Mouse (Mus musculus) inflammation-experienced regulatory T-cells, adult 6 months (primary cell): ENCODE results near the gene Tmem38a. TPM values are rescaled to one million over a fixed set of nuclear protein-coding genes. Genes with fewer than 3 reads are reported as not detected.
A peak's percentile ranks its signal among the peaks of the same experiment; 100 is the strongest.

Experiments
- ATAC-seq: one replicate; pipeline ENCODE4 v1.8.0; 2017
- polyA plus RNA-seq, 3 experiments: library from polyadenylated mRNA; unstranded; fragments of 100-300 nt; shearing (Covaris generic); gene quantifications; one replicate each; pipeline ENCODE4 v1.2.1; 2017

Gene Tmem38a
- polyA plus RNA-seq, result 1 to 10 TPM in 1 of 3 experiments, under 1 TPM in 2; 0.88 to 1.5 (median 0.99) TPM

DNA sequence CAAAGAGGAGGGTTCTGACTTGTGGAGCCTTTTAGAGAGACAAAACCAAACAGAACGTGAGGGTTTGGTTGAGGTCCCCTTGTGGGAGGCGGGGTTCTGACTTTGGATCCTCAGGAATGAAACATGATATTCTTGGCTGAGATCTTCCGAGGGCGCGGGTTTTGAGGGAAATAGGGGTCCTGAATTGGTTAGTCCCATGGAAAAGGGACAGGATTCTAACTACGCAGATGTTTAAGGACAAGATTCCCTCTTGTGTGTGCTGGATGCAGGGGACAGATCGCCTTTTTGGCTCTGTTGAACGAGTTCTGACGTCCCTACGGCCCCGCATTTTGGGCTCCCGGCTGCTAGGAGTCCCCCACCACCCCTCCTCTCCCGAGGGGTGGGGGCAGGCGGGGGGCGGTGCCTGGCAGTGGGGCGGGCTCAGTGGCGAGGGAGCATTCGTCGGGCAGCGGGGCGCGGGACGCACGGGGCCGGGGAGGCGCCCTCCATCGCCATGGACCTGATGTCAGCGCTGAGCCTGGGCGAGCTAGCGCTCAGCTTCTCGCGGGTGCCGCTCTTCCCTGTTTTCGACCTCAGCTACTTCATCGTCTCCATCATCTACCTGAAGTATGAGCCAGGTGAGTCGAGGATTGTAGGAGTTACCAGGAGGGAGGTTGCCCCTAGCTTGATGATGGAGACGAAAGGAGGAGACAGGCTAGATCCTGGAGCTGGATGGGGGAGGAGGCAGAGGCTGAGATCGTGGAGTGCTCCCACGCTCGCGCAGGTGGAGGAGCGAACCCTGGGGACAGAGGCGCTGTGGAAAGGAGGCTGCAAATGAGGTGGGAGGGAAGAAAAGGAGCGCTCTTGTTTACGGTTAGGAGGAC lies at the start of gene Tmem38a:
Gene Tmem38a, plus strand, starts transcription at position 445 of the 863 bp plus-strand sequence.
- no peak for ATAC-seq

DNA sequence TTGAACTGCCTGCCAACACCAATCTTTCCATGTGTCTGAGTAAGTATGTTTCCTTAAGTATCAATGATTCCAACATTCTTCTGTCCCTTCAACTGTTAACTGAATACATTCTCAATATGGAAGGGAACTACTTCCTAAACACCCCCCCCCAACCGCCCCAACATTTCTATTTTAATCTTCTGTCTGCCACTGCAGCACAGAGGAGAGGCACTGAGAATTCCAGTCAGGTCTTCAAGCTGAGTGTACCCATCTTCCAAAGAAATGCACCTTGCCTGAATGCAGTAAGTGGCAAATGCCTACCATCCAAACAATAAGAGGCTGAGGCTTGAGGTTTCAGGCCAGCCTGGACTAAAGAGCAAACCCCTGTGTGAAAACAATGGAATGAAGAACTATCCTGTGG lies 39.8 kb upstream of the Tmem38a start:
- no peak for ATAC-seq

DNA sequence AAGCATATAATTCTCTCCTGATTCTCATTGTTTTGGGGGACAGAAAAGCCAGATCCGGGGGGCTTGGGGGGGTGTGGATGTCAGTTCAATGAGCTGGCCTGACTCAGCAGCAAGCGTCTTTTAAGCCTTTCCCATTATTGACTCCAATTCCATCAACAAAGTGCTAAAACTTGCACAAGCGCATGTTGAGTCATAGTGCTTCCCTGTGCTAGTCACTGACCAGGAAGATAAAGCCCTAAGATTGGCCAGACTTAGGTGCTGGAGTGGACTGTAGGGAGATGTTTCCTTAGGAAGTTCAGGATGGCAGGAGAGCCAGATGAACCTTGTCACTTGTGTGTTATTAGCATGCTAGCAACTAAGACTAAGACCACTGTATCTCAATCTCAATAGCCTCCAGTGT lies 37.0 kb upstream of the Tmem38a start:
- ATAC-seq, result no peak

DNA sequence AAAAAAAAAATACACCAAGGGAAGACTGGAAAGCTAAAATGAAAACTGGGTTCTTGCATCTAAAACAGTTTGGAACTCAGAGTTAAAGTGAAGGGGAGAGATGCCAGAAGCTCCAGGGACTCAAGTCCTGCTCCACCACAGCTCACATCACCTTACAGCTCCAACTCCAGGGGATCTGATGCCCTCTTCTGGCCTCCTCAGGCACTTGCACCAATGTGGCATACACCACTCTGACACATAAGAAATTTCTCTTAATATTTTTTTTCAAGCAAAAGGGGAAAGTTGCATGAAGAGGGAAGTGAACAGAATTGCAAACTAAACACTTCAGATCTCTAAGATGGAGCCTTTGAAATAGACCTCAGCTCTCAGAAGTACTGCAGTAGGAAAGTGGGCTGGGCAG lies 32.6 kb upstream of the Tmem38a start:
- no peak for ATAC-seq

DNA sequence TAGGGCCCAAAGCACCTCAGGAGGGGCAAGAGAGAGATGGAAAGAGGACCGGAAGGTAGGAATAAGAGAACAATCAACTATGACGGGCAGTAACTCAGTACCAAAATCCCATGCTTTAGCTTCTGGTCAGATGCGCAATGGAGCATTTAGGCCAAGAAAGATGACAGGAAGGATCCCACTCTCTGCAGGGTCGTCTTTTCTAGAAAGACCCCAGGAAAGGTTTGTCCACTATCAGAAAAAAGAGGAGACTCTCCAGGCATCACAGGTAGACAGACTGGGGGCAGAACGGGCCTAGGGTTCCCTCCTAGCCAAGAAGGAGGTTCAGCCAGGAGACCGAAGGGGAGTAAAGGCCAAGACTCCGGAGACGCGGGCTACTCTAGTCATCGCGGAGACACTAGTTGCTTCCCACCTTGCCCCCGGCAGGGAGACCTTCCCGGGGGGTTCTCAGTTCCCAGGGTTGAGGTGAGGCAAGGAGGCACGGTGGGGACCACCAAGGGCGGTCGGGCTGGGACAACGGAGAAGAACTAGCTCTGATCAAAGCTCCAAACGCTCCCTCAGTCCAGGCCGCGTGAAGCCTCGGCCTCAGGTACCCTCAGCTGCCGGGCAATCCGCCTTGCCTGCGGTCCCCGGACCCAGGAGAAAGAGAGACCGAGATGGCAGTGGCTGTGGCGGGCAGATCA lies 24.6 kb upstream of the Tmem38a start:
- ATAC-seq, result no peak

DNA sequence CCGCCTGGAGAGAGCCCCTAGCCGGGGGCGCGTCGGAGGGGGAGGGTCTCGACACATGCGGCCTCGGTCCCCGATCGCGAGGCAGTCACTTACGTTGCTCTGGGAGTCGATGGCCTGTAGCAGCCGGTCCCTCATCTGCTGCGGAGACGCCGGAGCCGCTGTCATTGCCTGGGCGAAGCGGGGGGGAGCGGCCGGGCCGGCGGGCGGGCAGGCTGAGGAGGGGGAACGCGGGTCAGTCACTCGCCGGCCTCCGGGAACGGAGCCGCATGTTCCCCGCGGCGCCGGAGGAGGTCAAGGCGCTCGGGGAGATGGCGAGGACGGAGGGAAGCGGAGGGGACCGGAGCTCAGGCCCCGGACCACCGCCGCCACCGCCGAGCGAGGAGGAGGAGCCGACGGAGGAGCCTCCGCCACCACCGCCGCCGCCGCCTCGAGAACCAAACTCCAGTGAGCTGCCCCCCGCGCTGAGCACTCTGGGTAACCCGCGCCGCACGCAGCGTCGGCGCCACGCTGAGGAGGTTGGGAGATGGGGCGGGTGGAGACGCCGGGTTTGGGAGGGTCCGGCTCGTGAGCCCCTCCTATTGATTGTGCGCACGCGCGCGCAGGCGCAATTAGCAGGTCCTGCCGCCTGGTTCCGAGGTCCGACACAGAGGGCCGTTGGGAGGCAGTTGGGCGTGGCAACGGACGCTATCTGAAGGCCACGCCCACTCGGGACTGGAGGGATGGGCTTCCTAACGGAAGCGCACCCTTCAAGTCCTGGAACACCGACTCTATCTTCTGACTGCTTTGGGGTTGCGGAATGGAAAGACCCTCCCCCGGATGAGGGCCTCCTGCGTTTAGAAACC lies 23.8 kb upstream of the Tmem38a start, which contains the start of gene Med26:
Gene Med26, minus strand, starts transcription at position 469 of the 842 bp plus-strand sequence.
- peak; percentile 87 for ATAC-seq

DNA sequence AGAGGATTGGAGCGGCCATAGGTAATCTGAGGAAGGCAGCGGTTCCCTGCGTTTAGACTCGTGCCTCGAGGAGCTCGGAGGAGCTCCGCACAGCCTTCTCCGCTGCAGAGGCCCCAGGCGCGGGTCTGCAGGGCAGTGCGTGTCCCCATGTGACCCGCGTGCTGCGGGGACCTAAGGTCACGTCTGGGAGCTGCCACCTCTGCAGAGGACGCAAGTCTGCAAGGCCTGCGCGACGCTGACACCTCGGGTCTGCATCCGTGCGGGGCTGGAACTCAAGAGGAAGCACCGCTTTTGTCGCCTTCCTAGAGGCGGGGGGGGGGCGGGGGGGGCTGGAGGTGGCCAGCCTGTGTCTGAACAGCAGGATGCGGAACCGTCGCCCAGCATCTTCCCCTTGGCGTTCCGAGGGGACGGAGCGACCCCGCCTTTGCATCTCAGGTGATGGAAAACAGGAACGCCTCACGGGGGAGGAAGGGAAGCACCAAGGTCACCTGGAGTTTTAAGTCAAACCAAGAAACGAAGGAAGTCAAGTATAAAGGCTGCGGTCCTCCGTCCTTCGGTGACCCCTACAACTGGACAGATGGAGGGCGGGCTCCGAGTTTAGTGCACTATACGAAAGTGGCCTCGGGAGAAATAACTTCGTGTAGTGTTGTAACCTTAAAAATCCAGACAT lies 23.1 kb upstream of the Tmem38a start:
- ATAC-seq, result peak; percentile 41

DNA sequence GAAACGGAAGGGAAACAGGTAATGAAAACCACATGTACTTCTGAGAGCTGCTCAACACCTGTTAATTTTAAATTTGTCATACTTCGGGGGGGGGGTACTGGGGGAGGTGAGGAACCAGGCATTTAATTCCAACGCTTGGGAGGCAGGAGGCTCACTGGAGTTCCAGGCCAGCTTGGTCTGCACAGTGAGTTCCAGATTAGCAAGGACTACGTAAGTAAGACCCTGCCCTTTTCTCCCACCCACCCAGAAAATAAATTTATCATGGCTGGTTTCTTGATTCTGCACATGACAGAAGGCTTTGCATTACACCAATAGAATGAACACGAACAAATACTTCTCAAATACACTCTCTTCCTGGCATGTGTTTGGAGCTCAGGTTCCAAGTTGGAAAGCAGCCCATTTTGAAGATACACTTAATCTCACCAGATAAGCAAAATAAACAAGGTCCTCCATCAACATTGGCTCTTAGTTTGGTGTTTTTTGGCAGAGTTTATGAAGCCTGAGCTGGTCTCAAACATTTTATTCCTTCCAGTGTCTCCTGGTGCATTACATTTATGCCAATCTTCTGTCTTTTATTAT lies 22.5 kb upstream of the Tmem38a start:
- no peak for ATAC-seq

DNA sequence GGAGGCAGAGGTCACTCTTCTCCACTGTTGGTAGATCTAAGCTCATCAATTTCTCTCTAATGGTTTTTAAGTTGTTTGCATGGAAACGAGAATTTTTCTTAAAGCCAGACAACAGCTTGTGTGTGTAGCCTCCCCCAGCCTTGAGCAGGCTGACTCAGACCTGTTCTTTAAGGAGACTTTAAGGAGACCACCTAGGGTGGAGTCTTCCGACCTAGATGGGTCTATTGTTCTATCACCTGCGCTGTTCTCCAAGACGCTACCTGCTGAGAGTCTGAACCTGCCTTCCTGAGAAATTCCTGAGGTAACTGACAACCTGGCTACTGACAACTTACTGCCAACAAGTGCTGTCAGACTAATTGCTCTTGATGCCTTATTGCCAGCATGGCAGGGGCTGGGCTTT lies 16.1 kb upstream of the Tmem38a start:
- no peak for ATAC-seq

DNA sequence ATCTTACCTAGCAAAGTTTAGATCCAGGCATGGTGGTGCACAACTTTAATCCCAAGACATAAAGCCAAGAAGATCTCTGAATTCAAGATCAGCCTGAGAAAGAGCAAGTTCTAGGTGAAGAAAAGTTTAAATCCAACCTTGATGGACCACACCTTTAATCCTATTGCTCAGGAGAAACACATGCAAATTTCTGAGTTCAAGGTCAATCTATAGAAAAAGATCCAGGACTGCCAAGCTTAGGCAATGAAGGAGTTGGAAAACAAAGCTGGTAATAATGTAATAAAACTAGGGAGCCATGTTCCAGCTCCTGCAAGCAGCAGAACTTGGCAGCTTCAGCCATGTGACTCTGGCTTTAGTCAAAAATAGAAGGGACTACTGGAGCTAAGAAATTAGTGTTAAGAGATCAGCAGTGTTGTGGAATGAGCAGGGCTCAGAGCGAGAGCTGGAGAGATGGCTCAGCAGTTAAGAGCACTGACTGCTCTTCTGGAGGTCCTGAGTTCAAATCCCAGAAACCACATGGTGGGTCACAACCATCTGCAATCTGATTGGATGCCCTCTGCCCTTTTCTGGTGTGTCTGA lies 10.7 kb upstream of the Tmem38a start:
- no peak for ATAC-seq

DNA sequence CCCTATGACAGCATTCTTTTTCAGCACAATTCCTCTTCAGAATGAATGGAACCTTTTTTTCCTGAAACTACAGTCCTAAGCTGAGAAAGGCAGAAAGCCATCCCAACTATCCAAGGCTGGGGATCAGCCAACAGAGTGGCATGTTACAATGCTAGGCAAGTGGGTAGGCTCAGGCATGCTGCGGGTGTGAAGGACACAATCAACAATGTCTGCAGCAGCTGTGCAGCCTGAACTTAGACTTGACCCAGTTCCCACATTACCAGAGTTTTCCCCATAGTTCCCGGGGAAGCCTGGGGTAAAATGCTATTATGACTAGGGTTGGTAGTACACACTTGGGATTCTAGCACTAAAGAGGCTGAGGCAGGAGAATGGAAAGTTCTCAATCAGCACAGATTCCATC lies 5.9 kb upstream of the Tmem38a start:
- no peak for ATAC-seq

DNA sequence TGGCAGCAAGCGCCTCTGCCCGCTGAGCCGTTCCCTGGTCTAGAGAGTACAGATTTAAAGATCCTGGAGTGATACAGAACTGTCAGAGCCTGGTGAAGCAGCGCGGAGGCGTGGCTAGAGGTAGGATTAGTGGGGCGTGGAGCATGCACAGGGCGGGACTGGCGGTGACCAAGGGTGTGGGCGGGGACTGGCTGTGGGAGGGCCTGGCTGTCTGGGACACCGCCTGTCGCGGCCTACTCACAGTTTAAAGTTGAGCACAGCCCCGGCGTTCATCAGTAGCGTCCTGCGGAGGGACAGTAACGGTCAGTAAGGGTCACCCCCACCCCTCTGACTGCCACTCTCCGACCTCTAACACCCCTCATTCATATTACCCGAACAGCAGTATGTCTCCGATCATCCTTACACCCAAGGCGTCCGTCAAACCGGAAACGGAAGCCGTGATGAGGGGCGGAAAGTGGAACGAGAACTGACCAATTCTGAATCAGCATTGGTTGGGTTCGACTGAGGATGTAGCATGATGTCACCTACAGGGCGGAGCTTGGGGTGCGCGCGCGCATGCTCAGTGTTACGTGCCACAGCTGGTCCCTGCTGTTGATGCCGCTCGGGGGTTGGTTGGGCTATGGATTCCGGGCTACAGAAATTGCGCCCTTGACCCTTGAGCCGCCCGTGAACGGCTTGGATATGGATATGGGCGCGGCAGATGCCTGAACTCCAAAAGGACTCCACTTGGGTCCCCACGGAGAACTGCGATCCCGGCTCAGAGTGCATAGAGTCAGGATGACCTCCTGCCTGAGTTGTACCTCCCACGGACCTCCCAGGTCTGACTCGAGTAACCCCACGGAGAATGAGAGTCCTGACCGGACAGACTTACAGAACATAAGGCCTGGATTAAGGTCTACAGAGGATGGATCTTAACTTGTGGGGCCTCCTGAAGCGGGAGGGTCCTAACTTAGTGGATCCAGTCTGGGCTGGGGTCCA lies 933 bp upstream of the Tmem38a start, which contains the start of gene Smim7:
Gene Smim7, minus strand, starts transcription at position 456 of the 978 bp plus-strand sequence.
- peak; percentile 88 for ATAC-seq

DNA sequence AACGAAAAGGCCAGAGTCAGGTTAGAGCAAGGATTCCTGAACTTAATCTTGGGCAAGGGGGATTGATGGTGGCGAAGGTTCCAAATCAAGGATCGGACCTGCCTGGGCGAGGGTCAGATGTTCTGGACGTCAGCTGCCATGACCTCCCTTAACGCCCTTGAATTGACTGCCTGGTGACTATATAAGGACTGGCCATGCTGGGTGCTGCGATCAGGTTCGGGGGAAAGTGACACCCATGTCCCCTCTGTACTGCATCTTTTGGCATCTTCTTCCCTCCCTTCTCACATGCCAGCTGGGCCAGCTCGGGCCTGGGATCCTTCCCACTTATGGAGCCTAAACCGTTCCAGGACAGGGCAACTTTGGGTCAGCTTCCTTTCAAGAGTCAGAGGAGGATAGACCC lies 652 bp downstream of the Tmem38a start:
- ATAC-seq, result no peak

DNA sequence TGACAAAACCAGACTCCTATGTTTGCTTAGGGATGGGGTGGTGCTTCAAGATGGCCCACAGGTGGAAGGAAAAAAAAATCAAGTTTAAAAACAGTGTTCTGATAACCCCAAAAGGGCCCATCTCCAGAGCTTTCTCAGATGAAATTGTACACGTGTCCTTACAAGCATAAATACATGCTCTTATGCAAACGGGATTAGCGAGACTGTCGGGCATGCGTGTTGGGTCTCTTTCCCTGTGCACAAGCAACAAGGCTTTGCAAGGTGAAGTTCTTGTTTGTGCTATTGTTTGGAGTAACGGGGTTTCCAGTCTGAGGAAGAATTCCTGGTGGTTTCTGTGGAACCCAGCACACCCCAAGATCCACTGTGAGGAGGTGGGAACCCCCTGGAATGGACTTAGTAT lies 1.6 kb downstream of the Tmem38a start:
- no peak for ATAC-seq

DNA sequence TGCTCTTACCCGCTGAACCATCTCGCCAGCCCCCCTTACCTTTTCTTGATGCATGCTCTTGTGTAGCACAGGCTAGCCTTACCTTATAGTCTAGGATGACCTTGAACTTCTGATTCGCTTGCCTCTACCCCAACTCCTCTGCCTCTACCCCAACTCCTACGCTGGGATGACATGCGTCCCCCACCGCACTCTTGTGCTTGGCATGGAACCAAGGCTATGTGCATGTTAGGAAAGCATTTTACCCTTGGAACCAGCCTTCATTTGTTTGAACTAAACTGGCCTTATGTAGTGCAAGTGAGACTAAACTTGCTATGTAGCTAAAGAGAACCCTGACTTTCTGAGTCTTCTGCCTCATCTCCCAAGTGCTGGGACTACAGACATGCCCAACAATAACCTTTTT lies 4.1 kb downstream of the Tmem38a start:
- ATAC-seq, result no peak

DNA sequence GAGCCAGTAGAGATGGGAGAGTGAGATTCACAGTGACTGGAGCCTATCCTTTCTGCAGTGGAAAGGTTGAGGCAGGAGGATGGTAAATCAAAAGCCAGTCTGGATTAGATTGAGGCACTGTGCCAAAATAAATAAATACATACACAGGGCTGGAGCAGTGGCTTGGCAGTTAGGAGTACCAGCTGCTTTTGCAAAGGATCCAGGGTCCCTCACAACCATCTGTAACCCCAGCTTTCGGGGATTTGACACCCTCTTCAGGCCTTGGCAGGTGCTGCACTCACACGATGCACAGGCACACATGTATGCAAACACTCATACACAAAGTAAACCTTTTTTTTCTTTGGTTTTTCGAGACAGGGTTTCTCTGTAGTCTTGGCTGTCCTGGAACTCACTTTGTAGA lies 5.4 kb downstream of the Tmem38a start:
- no peak for ATAC-seq

DNA sequence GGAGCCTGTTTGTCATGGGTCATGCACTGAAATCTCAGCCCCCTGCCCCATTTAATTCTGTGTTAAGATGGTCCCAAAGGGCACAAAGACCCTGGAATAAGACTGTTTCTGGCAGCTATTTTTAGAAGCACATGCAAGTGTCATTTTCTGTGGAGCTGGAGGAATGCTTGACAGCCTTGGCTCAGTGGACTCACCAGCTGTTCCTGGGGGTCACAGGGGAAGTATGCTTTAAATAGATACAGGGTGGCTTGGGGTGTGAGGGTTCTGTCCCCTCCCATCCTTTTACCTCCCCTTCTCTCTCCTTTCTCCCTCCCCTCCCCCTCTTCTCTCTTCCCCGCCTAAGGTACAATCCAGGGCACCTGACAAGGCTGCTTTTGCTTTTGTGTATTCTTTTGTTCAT lies 6.1 kb downstream of the Tmem38a start:
- ATAC-seq, result no peak

DNA sequence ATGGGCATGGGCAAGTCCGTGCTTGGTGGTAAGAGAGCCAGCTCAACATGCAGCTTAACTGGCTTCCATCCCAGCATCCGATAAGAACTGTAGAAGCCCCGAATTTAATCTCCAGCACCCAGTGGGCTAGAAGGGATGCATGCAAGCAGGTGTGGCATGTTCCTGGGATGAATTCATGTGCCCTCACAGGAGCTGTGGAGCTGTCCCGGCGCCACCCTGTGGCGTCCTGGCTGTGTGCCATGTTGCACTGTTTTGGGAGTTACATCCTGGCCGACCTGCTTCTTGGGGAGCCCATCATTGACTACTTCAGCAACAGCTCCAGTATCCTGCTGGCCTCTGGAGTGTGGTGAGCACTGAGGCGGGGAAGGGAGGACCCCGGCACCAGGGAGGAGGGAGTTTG lies 7.5 kb downstream of the Tmem38a start:
- no peak for ATAC-seq

DNA sequence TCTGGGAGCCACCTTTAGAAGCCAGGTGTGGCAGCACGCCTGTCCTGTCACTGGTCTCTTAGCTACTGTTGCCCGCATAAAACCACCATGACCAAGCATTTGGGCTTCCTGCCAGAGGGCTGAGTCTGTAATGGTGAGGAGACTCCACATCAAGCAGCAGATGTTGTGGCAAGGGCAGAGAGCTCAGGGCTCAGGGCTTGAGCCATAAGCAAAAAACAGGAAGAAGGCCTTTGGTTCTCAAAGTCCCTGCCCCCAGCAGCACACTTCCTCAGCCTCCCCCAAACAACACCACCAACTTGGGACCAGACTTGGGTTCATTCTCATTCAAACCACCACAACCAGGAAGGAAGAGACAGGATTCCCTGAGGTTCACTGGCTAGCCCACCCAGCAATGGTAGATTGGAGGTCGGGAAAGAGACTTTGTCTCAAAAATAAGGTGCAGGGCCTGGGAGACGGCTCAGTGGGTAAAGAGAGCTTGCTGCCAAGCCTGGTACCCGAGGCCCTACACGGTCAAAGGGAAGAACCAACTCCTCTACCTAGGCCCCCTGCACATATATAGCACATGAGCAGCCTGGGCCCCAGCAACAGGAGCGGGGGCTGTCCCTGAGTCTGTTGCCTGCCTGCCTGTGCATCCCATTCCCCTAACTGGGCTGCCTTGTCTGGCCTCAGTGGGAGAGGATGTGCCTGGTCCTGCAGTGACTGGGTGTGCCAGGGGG lies 11.4 kb downstream of the Tmem38a start:
- ATAC-seq, result no peak

DNA sequence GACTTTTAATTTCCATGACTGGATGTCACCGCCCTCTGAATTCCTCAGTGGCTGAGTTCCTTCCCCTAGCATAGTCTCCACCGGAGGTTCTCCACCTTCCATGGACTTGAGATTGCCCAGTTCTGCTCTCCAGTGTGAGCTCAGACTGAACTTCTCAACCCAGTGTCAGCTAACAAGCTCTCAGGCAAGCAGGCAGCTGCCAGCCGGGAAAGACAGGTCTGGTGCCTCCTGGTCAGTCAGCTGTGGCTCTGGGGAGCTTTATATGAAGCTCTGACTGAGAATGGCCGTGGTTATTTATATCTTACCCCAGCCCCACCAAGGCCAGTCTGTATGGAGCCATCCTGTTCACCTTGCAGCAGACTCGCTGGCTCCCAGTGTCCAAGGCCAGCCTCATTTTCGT lies 12.5 kb downstream of the Tmem38a start:
- no peak for ATAC-seq
